In genomic region chr2:27918106-27918505, GRCm38 (mm10) we compare ENCODE assay signal across 17 mouse cellular contexts. TPM values are rescaled to one million over a fixed set of nuclear protein-coding genes. Genes with fewer than 3 reads are reported as not detected.
DNase-seq lines count a peak whose midpoint lies in the region; ATAC-seq lines count a peak whose summit lies in the region.
"Had no signal": no experiment of that assay in that cellular context is flagged by ENCODE, and none has a peak within 500 bp of the region (broad histone marks: within the 10 kb centered on the region; RNA-seq: fewer than 3 reads in every experiment).

No protein-coding gene starts in this region.

- no peak overlapping the region for H3K27ac ChIP-seq in kidney, embryonic 16.5 days (ENCODE audit: low read length)
- H3K27ac ChIP-seq: hindbrain, embryonic 14.5 days; midbrain, embryonic 13.5 days had no signal

- peak; percentile 96 for DNase-seq in heart, adult 11 months
- DNase-seq in heart, postnatal 36 days: no peak
- DNase-seq in left cerebral cortex, postnatal 4 days: peak; percentile 79
- DNase-seq in left cerebral cortex, adult 11 months (ENCODE audit: low spot score): no peak
- DNase-seq in cerebellum, adult 9-11 months: peak; percentile 84
- peak; percentile 76 for DNase-seq in skeletal muscle tissue, adult 2 months (ENCODE audit: low read depth, low spot score)
- no peak for DNase-seq in layer of hippocampus, postnatal 14 days (ENCODE audit: low spot score in 2 of 2)
- DNase-seq: adrenal gland, postnatal 36 days; forebrain, postnatal 0 days; kidney, adult 18-20 months; liver; lung, adult 2 months had no signal

- H3K27me3 ChIP-seq in kidney, embryonic 16.5 days (ENCODE audit: insufficient read depth, low read length): no peaks in the 10 kb centered on the region
- H3K27me3 ChIP-seq: midbrain, embryonic 13.5 days had no signal

- no peaks in the 10 kb centered on the region for H3K36me3 ChIP-seq in kidney, embryonic 16.5 days (ENCODE audit: insufficient read depth, low read length)
- H3K36me3 ChIP-seq: midbrain, embryonic 13.5 days had no signal

- H3K9me3 ChIP-seq in kidney, embryonic 16.5 days (ENCODE audit: low read length): no peaks in the 10 kb centered on the region
- H3K9me3 ChIP-seq: midbrain, embryonic 13.5 days had no signal

- intact Hi-C loops in heart, postnatal 36 days (cut with DNase I): no loop called here
- intact Hi-C loops in left cerebral cortex, postnatal 4 days (cut with DNase I): no loop called here

- no peak for ATAC-seq in kidney, embryonic 16.5 days (ENCODE audit: low FRiP score, low TSS enrichment)
- ATAC-seq: activated CD4-positive, CD25-positive, alpha-beta regulatory T cell, adult 4 months; forebrain, postnatal 0 days; midbrain, embryonic 13.5 days had no signal

- no peak overlapping the region for H3K4me3 ChIP-seq in kidney, embryonic 16.5 days (ENCODE audit: low read length)
- H3K4me3 ChIP-seq: midbrain, embryonic 13.5 days had no signal

- H3K9ac ChIP-seq in kidney, embryonic 16.5 days (replicated peaks; ENCODE audit: low read length): no peak overlapping the region
- H3K9ac ChIP-seq: forebrain, postnatal 0 days; hindbrain, embryonic 14.5 days; midbrain, embryonic 13.5 days had no signal

- WGBS in kidney, embryonic 16.5 days: 82% methylated on average over 7 of the region's 7 CpGs

- peaks cover 7% of the 10 kb centered on the region; the same call in 1 of the 2 replicates for H3K4me1 ChIP-seq in kidney, embryonic 16.5 days (ENCODE audit: insufficient read depth, low read length)
- H3K4me1 ChIP-seq: midbrain, embryonic 13.5 days had no signal

- H3K4me2 ChIP-seq in kidney, embryonic 16.5 days (replicated peaks; ENCODE audit: low read depth, low read length): no peak overlapping the region
- H3K4me2 ChIP-seq: hindbrain, embryonic 14.5 days; midbrain, embryonic 13.5 days had no signal

RNA-seq across cellular contexts. Expression of gene Col5a1, which starts 31.9 kb away (rescaled TPM):
- total RNA-seq in heart, postnatal 36 days (2021): 10 to 100 TPM; 35.8 to 42.4 TPM
- total RNA-seq in left cerebral cortex, postnatal 4 days (2021): 10 to 100 TPM; 11.1 to 12.4 TPM
- total RNA-seq in layer of hippocampus, postnatal 14 days (2021): 1 to 10 TPM; 5.9 to 6.1 TPM
- polyA plus RNA-seq in kidney, embryonic 16.5 days (2015; fragmentation: Nextera tagmentation; extraction: Ambion mirVana): 50.1 and 55.8 TPM in 2 replicates
- total RNA-seq: granulocyte monocyte progenitor cell, adult 5-6 weeks had no signal
- polyA plus RNA-seq: activated CD4-positive, CD25-positive, alpha-beta regulatory T cell, adult 4 months had no signal

Comparison
In these comparisons a context has a peak if more than half of its experiments do, and no peak if none do; other contexts are left out.
1. DNase-seq: peak in heart, adult 11 months (single experiment), left cerebral cortex, postnatal 4 days (single experiment), cerebellum, adult 9-11 months (single experiment) and skeletal muscle tissue, adult 2 months (single experiment); none in heart, postnatal 36 days (0 of 2), left cerebral cortex, adult 11 months (single experiment) and layer of hippocampus, postnatal 14 days (0 of 2).